Mouse (Mus musculus): Measurements from ENCODE around the gene Cd200. TPM values are rescaled to one million over a fixed set of nuclear protein-coding genes. Genes with fewer than 3 reads are reported as not detected.
"Not testable (repeated sequence)": the region's sequence is repeated elsewhere in the genome, so short reads cannot be mapped to it uniquely, and the experiment has no call there.

Gene Cd200
- total RNA-seq (2018; cell fraction: chromatin; rRNA removed) = 10 to 100 TPM in 9 of 26 experiments, 1 to 10 TPM in 15, under 1 TPM in 1, not detected in 1; 0.86 to 63.9 (median 4.1) TPM
- total RNA-seq (2018; cell fraction: cytosol; rRNA removed) = 10 to 100 TPM in 6 of 26 experiments, 1 to 10 TPM in 20; 1.5 to 21.0 (median 6.6) TPM
- total RNA-seq (2018; cell fraction: nucleus; rRNA removed) = 100 to 1,000 TPM in 1 of 26 experiments, 10 to 100 TPM in 11, 1 to 10 TPM in 14; 2.3 to 122 (median 8.7) TPM
- 2.0 to 8.2 TPM (median 3.1 TPM) in 3 replicates for polyA plus RNA-seq (2018)

GRCm38 (mm10) chr16:45408425-45409063 lies at the start of gene Cd200:
Gene Cd200, minus strand, starts transcription at chr16:45409053.
- Histone ChIP-seq H3K27ac (no peak within 1 kb of the TSS), H3K36me3 (ENCODE audit: inconsistent target) (no peaks in the 10 kb centered on the region), H3K79me2 (ENCODE audit: inconsistent target) (no peaks in the 10 kb centered on the region), H3K4me3 (ENCODE audit: inconsistent target) (peak within 1 kb of the TSS; percentile 15)
- WGBS (ENCODE audit: missing documents) = 2% methylated on average over 25 of the region's 28 CpGs

- Histone ChIP-seq H3K79me2 (ENCODE audit: inconsistent target) (no peaks in the 10 kb centered on the region), H3K4me3 (ENCODE audit: inconsistent target) (no peak overlapping the region), H3K27ac (no peak overlapping the region), H3K36me3 (ENCODE audit: inconsistent target) (no peaks in the 10 kb centered on the region)
Observed at GRCm38 (mm10) chr16:45454762-45455161, 45.9 kb upstream of the Cd200 start.

GRCm38 (mm10) chr16:45437230-45437739 lies 28.4 kb upstream of the Cd200 start:
- WGBS (ENCODE audit: missing documents) = 77% methylated on average over 1 of the region's 1 CpGs
- Histone ChIP-seq H3K4me3 (ENCODE audit: inconsistent target) (no peak overlapping the region), H3K79me2 (ENCODE audit: inconsistent target) (no peaks in the 10 kb centered on the region), H3K36me3 (ENCODE audit: inconsistent target) (no peaks in the 10 kb centered on the region), H3K27ac (no peak overlapping the region)

- no peak overlapping the region for H3K4me3 ChIP-seq (ENCODE audit: inconsistent target)
- no peak overlapping the region for H3K27ac ChIP-seq
- no peaks in the 10 kb centered on the region for H3K36me3 ChIP-seq (ENCODE audit: inconsistent target)
- no peaks in the 10 kb centered on the region for H3K79me2 ChIP-seq (ENCODE audit: inconsistent target)
Observed at GRCm38 (mm10) chr16:45435591-45435990, 26.7 kb upstream of the Cd200 start.

GRCm38 (mm10) chr16:45427651-45428050 lies 18.8 kb upstream of the Cd200 start:
- no peak overlapping the region for H3K27ac ChIP-seq
- H3K79me2 ChIP-seq (ENCODE audit: inconsistent target) = no peaks in the 10 kb centered on the region
- no peaks in the 10 kb centered on the region for H3K36me3 ChIP-seq (ENCODE audit: inconsistent target)
- H3K4me3 ChIP-seq (ENCODE audit: inconsistent target) = no peak overlapping the region
- 95% methylated on average over 9 of the region's 9 CpGs for WGBS (ENCODE audit: missing documents)

GRCm38 (mm10) chr16:45413497-45413896 lies 4.6 kb upstream of the Cd200 start:
- no peak overlapping the region for H3K27ac ChIP-seq

GRCm38 (mm10) chr16:45409064-45409446 lies 202 bp upstream of the Cd200 start:
- not testable (repeated sequence) for H3K79me2 ChIP-seq (ENCODE audit: inconsistent target); H3K36me3 ChIP-seq (ENCODE audit: inconsistent target); H3K27ac ChIP-seq
- peak overlapping the region; percentile 15; the same call in 1 of the 2 replicates for H3K4me3 ChIP-seq (ENCODE audit: inconsistent target)
- 15% methylated on average over 5 of the region's 7 CpGs for WGBS (ENCODE audit: missing documents)

More at GRCm38 (mm10) chr16:45413497-45413896, 4.6 kb upstream of the Cd200 start:
- Histone ChIP-seq H3K4me3 (ENCODE audit: inconsistent target) (no peak overlapping the region), H3K36me3 (ENCODE audit: inconsistent target) (no peaks in the 10 kb centered on the region), H3K79me2 (ENCODE audit: inconsistent target) (no peaks in the 10 kb centered on the region)

- no peaks in the 10 kb centered on the region for H3K79me2 ChIP-seq (ENCODE audit: inconsistent target)
- H3K4me3 ChIP-seq (ENCODE audit: inconsistent target) = peak overlapping the region; percentile 15; the same call in 1 of the 2 replicates
- no peaks in the 10 kb centered on the region for H3K36me3 ChIP-seq (ENCODE audit: inconsistent target)
- WGBS (ENCODE audit: missing documents) = 39% methylated on average over 9 of the region's 9 CpGs
- H3K27ac ChIP-seq = no peak overlapping the region
Observed at GRCm38 (mm10) chr16:45407645-45408400, 1.0 kb downstream of the Cd200 start.

- no peaks in the 10 kb centered on the region for H3K79me2 ChIP-seq (ENCODE audit: inconsistent target)
- 97% methylated on average over 4 of the region's 5 CpGs for WGBS (ENCODE audit: missing documents)
- H3K36me3 ChIP-seq (ENCODE audit: inconsistent target) = no peaks in the 10 kb centered on the region
- H3K27ac ChIP-seq = no peak overlapping the region
- no peak overlapping the region for H3K4me3 ChIP-seq (ENCODE audit: inconsistent target)
Observed at GRCm38 (mm10) chr16:45407091-45407490, 1.8 kb downstream of the Cd200 start.

GRCm38 (mm10) chr16:45402951-45403350 lies 5.9 kb downstream of the Cd200 start:
- H3K27ac ChIP-seq = no peak overlapping the region
- WGBS (ENCODE audit: missing documents) = 88% methylated on average over 2 of the region's 2 CpGs
- no peaks in the 10 kb centered on the region for H3K79me2 ChIP-seq (ENCODE audit: inconsistent target)
- H3K36me3 ChIP-seq (ENCODE audit: inconsistent target) = no peaks in the 10 kb centered on the region
- H3K4me3 ChIP-seq (ENCODE audit: inconsistent target) = no peak overlapping the region

- Histone ChIP-seq H3K79me2 (ENCODE audit: inconsistent target) (no peaks in the 10 kb centered on the region), H3K4me3 (ENCODE audit: inconsistent target) (no peak overlapping the region), H3K27ac (no peak overlapping the region), H3K36me3 (ENCODE audit: inconsistent target) (no peaks in the 10 kb centered on the region)
- WGBS (ENCODE audit: missing documents) = 100% methylated on average over 1 of the region's 1 CpGs
Observed at GRCm38 (mm10) chr16:45402036-45402435, 6.8 kb downstream of the Cd200 start.

- 90% methylated on average over 9 of the region's 9 CpGs for WGBS (ENCODE audit: missing documents)
- no peaks in the 10 kb centered on the region for H3K36me3 ChIP-seq (ENCODE audit: inconsistent target)
- H3K27ac ChIP-seq = no peak overlapping the region
- H3K4me3 ChIP-seq (ENCODE audit: inconsistent target) = no peak overlapping the region
- H3K79me2 ChIP-seq (ENCODE audit: inconsistent target) = no peaks in the 10 kb centered on the region
Observed at GRCm38 (mm10) chr16:45399947-45400555, 8.8 kb downstream of the Cd200 start.

GRCm38 (mm10) chr16:45399411-45399810 lies 9.4 kb downstream of the Cd200 start:
- no peak overlapping the region for H3K27ac ChIP-seq
- H3K36me3 ChIP-seq (ENCODE audit: inconsistent target) = no peaks in the 10 kb centered on the region
- 100% methylated on average over 3 of the region's 3 CpGs for WGBS (ENCODE audit: missing documents)
- H3K4me3 ChIP-seq (ENCODE audit: inconsistent target) = no peak overlapping the region
- H3K79me2 ChIP-seq (ENCODE audit: inconsistent target) = no peaks in the 10 kb centered on the region

- Histone ChIP-seq H3K36me3 (ENCODE audit: inconsistent target) (no peaks in the 10 kb centered on the region), H3K27ac (no peak overlapping the region), H3K4me3 (ENCODE audit: inconsistent target) (no peak overlapping the region), H3K79me2 (ENCODE audit: inconsistent target) (no peaks in the 10 kb centered on the region)
- 84% methylated on average over 2 of the region's 2 CpGs for WGBS (ENCODE audit: missing documents)
Observed at GRCm38 (mm10) chr16:45397440-45397839, 11.4 kb downstream of the Cd200 start.

- WGBS (ENCODE audit: missing documents) = 95% methylated on average over 6 of the region's 6 CpGs
- Histone ChIP-seq H3K4me3 (ENCODE audit: inconsistent target) (no peak overlapping the region), H3K79me2 (ENCODE audit: inconsistent target) (no peaks in the 10 kb centered on the region), H3K27ac (no peak overlapping the region), H3K36me3 (ENCODE audit: inconsistent target) (no peaks in the 10 kb centered on the region)
Observed at GRCm38 (mm10) chr16:45392246-45392645, 16.6 kb downstream of the Cd200 start.

Data from macrophage (primary cell).